Mouse (Mus musculus): Measurements from ENCODE around the gene Cdkal1.

The Cdkal1 gene

GRCm38 (mm10) chr13:29855281-29856031, at the start of gene Cdkal1:
Gene Cdkal1, minus strand, starts transcription at chr13:29855674.
- DNase-seq (ENCODE audit: low read depth, low spot score): peak; percentile 85

DNA sequence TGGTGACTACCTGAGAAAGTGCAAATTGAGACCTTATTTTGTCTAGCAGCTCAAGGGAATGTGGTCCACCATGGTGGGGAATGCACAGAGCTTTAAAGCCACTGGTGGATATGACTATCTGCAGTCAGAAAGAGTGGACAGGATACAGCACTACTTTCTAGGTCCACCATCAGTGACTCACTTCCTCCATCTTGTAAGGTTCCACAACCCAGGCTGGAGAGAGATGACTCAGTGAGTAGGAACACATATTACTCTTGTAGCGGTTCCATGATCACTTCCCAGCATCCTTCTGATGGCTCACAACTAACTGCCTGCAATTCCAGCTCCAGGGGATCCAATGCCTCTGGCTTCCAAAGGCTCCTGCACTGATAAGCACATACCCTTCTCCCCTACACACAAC, 47.9 kb upstream of the Cdkal1 start:
- DNase-seq (ENCODE audit: low read depth, low spot score): no peak

- no peak for DNase-seq (ENCODE audit: low read depth, low spot score)
These were observed 47.2 kb upstream of the Cdkal1 start for GRCm38 (mm10) chr13:29902676-29903075.

- DNase-seq (ENCODE audit: low read depth, low spot score): no peak
These were observed 46.2 kb upstream of the Cdkal1 start for GRCm38 (mm10) chr13:29901641-29902040.

DNA sequence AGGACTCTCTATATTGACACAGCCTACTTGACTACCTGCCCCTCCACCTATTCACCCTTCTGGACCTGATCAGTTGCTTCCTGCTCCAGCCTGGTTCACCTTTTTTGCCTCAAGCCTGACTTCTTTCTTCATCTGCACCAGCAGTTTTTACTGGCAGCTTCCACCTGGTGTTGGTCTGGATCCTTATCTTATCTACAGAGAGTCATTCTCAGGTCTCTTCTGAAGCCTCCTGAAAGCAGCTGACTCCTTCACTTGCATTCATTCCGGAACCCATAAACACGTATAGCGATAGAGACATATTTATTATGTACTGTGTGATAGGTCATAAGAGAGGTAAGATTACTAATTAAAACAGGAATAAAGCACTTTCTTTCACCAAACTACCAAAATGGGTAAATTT, 11.3 kb upstream of the Cdkal1 start:
- DNase-seq (ENCODE audit: low read depth, low spot score): no peak

GRCm38 (mm10) chr13:29864331-29864730, 8.9 kb upstream of the Cdkal1 start:
- DNase-seq (ENCODE audit: low read depth, low spot score): peak; percentile 25

GRCm38 (mm10) chr13:29860087-29860486, 4.6 kb upstream of the Cdkal1 start:
- no peak for DNase-seq (ENCODE audit: low read depth, low spot score)

GRCm38 (mm10) chr13:29857436-29857835, 2.0 kb upstream of the Cdkal1 start:
- peak; percentile 59 for DNase-seq (ENCODE audit: low read depth, low spot score)

DNA sequence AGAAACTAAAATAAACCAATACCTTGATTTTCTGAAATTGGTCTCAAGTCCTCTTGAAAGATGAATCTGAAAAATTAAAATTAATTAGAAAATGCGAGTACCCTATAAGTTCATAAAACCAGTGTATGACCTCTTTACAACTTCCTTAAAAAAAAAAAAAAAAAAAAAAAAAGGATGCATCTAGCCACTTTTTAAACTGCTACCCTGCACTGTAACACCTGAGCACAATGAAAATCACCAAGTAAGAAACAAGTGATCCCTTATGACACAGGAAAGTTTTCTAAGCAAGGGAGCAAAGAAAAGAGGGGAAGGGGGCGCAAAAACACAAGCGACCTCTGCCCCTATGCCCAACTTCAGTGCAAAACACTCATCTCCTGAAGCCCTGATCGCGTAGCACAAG, 598 bp downstream of the Cdkal1 start:
- DNase-seq (ENCODE audit: low read depth, low spot score): no peak

- peak; percentile 68 for DNase-seq (ENCODE audit: low read depth, low spot score)
These were observed 16.9 kb downstream of the Cdkal1 start for GRCm38 (mm10) chr13:29838409-29839047.

- DNase-seq (ENCODE audit: low read depth, low spot score): peak; percentile 55
These were observed 20.3 kb downstream of the Cdkal1 start for GRCm38 (mm10) chr13:29835170-29835569.

GRCm38 (mm10) chr13:29833751-29834150, 21.7 kb downstream of the Cdkal1 start:
- DNase-seq (ENCODE audit: low read depth, low spot score): no peak

- DNase-seq (ENCODE audit: low read depth, low spot score): no peak
These were observed 24.3 kb downstream of the Cdkal1 start for GRCm38 (mm10) chr13:29831126-29831525.

DNA sequence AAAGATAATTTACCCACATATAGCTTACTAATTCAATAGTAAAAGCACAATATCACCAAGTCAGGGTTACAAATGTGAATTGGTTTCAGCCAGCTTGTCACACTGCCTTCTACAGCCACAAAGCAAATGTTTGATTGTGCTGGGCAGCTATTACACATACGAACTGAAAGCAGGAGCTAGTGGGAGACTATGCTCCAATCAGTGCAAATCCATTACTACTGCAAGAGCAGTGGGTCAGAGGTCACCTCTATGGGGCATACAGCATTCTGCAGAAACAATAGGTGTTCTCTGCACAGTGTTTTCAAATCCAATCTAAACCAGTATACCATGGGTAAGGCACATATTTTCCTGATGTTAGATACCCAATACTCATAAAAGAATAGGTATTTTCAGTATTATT, 27.4 kb downstream of the Cdkal1 start:
- DNase-seq (ENCODE audit: low read depth, low spot score): no peak

- no peak for DNase-seq (ENCODE audit: low read depth, low spot score)
These were observed 29.0 kb downstream of the Cdkal1 start for GRCm38 (mm10) chr13:29826469-29826868.

GRCm38 (mm10) chr13:29826041-29826440, 29.4 kb downstream of the Cdkal1 start:
- no peak for DNase-seq (ENCODE audit: low read depth, low spot score)

GRCm38 (mm10) chr13:29824797-29825196, 30.7 kb downstream of the Cdkal1 start:
- DNase-seq (ENCODE audit: low read depth, low spot score): no peak

DNA sequence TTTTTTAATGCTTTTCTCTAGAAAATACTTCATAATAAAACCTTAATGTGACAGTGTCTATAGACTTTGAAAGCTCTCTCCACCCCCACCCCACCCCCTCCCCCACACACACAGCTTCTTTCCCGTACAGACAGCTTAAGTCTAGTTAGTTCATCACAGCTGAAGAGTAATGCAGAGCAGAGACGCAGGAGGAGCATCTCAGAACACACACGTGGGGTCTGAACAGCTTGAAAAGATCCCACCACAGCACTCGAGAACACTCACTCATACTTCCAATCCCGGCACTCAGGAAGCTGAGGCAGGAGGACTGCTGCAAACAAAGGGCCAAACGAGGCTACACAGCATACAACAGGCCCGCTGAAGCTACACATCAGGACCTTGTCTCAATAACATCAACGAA, 31.1 kb downstream of the Cdkal1 start:
- no peak for DNase-seq (ENCODE audit: low read depth, low spot score)

- DNase-seq (ENCODE audit: low read depth, low spot score): no peak
These were observed 31.6 kb downstream of the Cdkal1 start for GRCm38 (mm10) chr13:29823906-29824305.

GRCm38 (mm10) chr13:29823487-29823886, 32.0 kb downstream of the Cdkal1 start:
- DNase-seq (ENCODE audit: low read depth, low spot score): no peak

DNA sequence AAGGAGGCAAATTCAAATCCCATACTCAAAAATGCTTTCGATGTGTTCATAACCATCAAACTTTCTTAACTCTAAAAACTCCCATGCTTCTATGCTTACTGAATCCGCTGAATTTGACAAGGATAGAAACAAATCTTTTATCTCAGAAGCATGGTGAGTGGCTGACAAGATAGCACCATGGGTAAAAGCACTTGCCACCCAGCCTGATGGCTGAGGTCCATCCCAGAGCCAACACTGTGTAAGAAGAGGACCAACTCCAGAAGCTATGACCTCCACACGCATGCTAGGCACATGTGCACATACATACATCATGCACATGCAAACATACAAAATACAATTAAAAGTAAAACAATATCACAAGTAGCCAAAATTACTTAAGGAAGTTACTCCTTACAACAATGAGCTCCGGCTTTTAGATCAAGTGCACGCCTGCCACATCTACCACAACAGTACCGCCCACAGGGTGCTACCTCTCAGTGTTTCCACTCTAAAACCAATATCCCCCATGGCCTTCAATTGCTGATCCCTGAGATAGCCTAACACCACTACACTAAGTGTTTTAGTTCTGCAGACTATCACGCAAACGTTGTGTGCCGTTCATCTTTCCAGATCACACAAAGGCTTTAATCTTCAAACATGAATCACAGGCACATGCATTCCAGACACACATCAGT, 35.4 kb downstream of the Cdkal1 start:
- no peak for DNase-seq (ENCODE audit: low read depth, low spot score)

DNA sequence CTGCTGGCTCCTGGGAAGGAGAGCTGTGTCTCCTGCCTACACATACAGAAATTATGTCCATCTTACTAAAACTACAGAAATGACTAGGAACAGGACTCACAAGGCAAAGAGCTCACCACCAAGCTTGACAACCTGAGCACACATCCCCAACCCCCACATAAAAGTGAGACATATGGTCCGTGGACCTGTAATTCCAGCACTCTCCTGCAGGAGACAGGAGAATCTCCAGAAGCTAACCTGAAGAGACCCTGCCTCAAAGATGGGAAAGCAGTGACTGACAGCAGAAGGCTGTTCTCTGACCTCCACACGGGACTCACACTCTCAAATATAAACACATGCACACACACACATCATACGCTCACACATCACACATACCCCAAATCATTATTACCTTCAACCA, 36.3 kb downstream of the Cdkal1 start:
- DNase-seq (ENCODE audit: low read depth, low spot score): no peak

GRCm38 (mm10) chr13:29818314-29818713, 37.2 kb downstream of the Cdkal1 start:
- DNase-seq (ENCODE audit: low read depth, low spot score): no peak

Data from forelimb bud, embryonic 11.5 days (tissue).